Mouse (Mus musculus): ENCODE results near the gene Tgfbr3.

DNA sequence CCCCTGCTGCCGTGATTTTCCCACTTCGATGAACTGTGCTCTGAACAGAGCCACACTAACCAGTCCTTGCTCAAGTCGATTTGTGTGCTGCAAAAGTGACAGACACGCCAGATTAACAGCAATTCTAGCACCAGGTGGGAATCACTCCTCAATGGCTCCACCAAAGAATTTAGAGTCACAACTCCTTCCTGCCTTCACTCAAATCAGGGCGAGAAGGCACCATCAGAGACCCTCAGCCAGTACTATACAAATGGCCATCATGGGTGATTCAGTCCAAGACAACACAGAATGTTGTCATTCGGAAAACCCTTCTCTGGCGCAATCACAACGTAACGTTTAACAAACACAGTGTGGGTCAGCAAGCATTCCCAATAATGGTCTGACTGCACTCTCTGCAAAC is 60.4 kb downstream of the Tgfbr3 start:
- TF ChIP-seq EP300 (IDR thresholded peaks at IDR 0.05; ENCODE audit: low read depth) (no peak), CTCF (IDR thresholded peaks at IDR 0.05; ENCODE audit: low read depth) (no peak)
